Mouse (Mus musculus): ENCODE data around the gene Gm21983. TPM values are rescaled to one million over a fixed set of nuclear protein-coding genes. Genes with fewer than 3 reads are reported as not detected.

Gm21983 gene
- total and polyA plus RNA-seq, 3 experiments = 0.22 TPM; not detected in 2

DNA sequence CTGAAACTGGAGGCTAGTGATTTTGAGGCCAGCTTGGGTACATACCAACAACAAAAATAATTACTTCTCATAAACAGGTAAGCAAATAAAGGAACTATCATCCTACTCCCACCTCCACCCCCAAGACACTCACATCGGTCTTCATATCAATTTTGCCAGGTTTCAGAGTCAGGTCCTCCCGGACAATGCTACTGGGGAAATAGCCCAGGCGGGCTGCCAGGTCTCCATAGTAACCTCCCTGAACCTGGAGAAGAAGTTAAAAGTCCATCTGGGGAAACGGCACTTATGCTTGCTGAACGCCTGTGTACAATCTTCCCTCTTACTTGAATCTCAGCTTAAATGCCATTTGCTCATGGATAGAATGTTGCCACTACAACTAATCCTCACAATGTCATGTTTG lies 850 bp downstream of the Gm21983 start:
- Histone ChIP-seq H3K79me2 (ENCODE audit: control insufficient read depth, insufficient read depth, low read length, poor library complexity) (no peaks in the 10 kb centered on the region; the same call in 1 of the 2 replicates), H3K36me3 (ENCODE audit: control insufficient read depth in 1 of 2, insufficient read depth in 2 of 2, low read length in 2 of 2) (peaks cover 0 to 6% of the 10 kb centered on the region in 2 experiments; a peak in 2 of 4 replicates), H3K9ac (ENCODE audit: control insufficient read depth, low read depth, low read length, poor library complexity, severe bottlenecking) (no peak overlapping the region), H3K27me3 (ENCODE audit: control insufficient read depth in 1 of 2, insufficient read depth in 2 of 2, low read length in 2 of 2) (no peaks in the 10 kb centered on the region), H3K4me1 (ENCODE audit: control insufficient read depth in 1 of 2, insufficient read depth in 2 of 2, low read length in 2 of 2) (peaks cover 0 to 12% of the 10 kb centered on the region in 2 experiments; a peak in 3 of 4 replicates), H3K9me3 (replicated peaks; ENCODE audit: insufficient read depth, low read length) (no peaks in the 10 kb centered on the region), H3K4me3 (ENCODE audit: control insufficient read depth in 1 of 2, insufficient read depth in 1 of 2, low read depth in 2 of 2, low read length in 2 of 2) (no peak overlapping the region), H3K27ac (ENCODE audit: control insufficient read depth, low read depth, low read length) (no peak overlapping the region)
- peak; percentile 27 for DNase-seq (ENCODE audit: low read depth, low spot score)
- TF ChIP-seq GATA1 (IDR thresholded peaks at IDR 0.05; ENCODE audit: low read depth, low read length) (no peak), MEF2A (IDR thresholded peaks at IDR 0.05; ENCODE audit: extremely low read depth, insufficient replicate concordance, low read depth, low read length, poor library complexity, severe bottlenecking) (no peak), POLR2AphosphoS2 (IDR thresholded peaks at IDR 0.05; ENCODE audit: low read length) (no peak), CHD2 (IDR thresholded peaks at IDR 0.05; ENCODE audit: low read length) (no peak), NELFE (IDR thresholded peaks at IDR 0.05; ENCODE audit: low read depth, low read length) (no peak), MAFK (IDR thresholded peaks at IDR 0.05; ENCODE audit: borderline replicate concordance, low read depth, low read length) (no peak)

GRCm38 (mm10) chr7:27179217-27179918 lies 1.5 kb downstream of the Gm21983 start:
- peaks cover 0 to 12% of the 10 kb centered on the region in 2 experiments; a peak in 3 of 4 replicates for H3K4me1 ChIP-seq (ENCODE audit: control insufficient read depth in 1 of 2, insufficient read depth in 2 of 2, low read length in 2 of 2)
- DNase-seq (ENCODE audit: low read depth, low spot score) = peak; percentile 29

GRCm38 (mm10) chr7:27178324-27179216 lies 2.3 kb downstream of the Gm21983 start, which contains the start of gene Rab4b:
TSS of gene Rab4b (minus strand) at chr7:27178896.
- Histone ChIP-seq H3K9ac (ENCODE audit: control insufficient read depth, low read depth, low read length, poor library complexity, severe bottlenecking) (peak within 1 kb of the TSS; percentile 65), H3K4me3 (ENCODE audit: control insufficient read depth in 1 of 2, insufficient read depth in 1 of 2, low read depth in 2 of 2, low read length in 2 of 2) (peak within 1 kb of the TSS; percentile 73 to 98), H3K27me3 (ENCODE audit: control insufficient read depth in 1 of 2, insufficient read depth in 2 of 2, low read length in 2 of 2) (no peaks in the 10 kb centered on the region), H3K27ac (ENCODE audit: control insufficient read depth, low read depth, low read length) (peak within 1 kb of the TSS; percentile 47), H3K36me3 (ENCODE audit: control insufficient read depth in 1 of 2, insufficient read depth in 2 of 2, low read length in 2 of 2) (peaks cover 0 to 6% of the 10 kb centered on the region in 2 experiments; a peak in 2 of 4 replicates), H3K4me1 (ENCODE audit: control insufficient read depth in 1 of 2, insufficient read depth in 2 of 2, low read length in 2 of 2) (peaks cover 0 to 12% of the 10 kb centered on the region in 2 experiments; a peak in 3 of 4 replicates), H3K9me3 (replicated peaks; ENCODE audit: insufficient read depth, low read length) (no peaks in the 10 kb centered on the region), H3K79me2 (ENCODE audit: control insufficient read depth, insufficient read depth, low read length, poor library complexity) (no peaks in the 10 kb centered on the region; the same call in 1 of the 2 replicates)
- DNase-seq (ENCODE audit: low read depth, low spot score) = peak; percentile 100
- TF ChIP-seq ZKSCAN1 (IDR thresholded peaks at IDR 0.05; ENCODE audit: low read depth, low read length) (no peak), POLR2A (IDR thresholded peaks at IDR 0.05; ENCODE audit: control insufficient read depth in 1 of 2, insufficient read depth in 1 of 2, low read depth in 1 of 2, low read length in 2 of 2, poor library complexity in 1 of 2) (peak in 1 of 2 experiments; percentile 62; a peak in 1 of 4 replicates), UBTF (IDR thresholded peaks at IDR 0.05; ENCODE audit: borderline replicate concordance, insufficient read depth, low read depth, low read length) (no peak), USF1 (IDR thresholded peaks at IDR 0.05; ENCODE audit: low read depth, low read length) (peak; percentile 71), MEF2A (IDR thresholded peaks at IDR 0.05; ENCODE audit: extremely low read depth, insufficient replicate concordance, low read depth, low read length, poor library complexity, severe bottlenecking) (no peak), ZMIZ1 (IDR thresholded peaks at IDR 0.05; ENCODE audit: low read depth, low read length) (peak; percentile 55; the same call in 1 of the 2 replicates), JUND (IDR thresholded peaks at IDR 0.05; ENCODE audit: low read depth, low read length) (no peak), SMC3 (IDR thresholded peaks at IDR 0.05; ENCODE audit: low read depth, low read length) (no peak), TAL1 (IDR thresholded peaks at IDR 0.05; ENCODE audit: low read length) (no peak), POLR2AphosphoS5 (IDR thresholded peaks at IDR 0.05; ENCODE audit: borderline replicate concordance, low read depth, low read length) (no peak), MXI1 (IDR thresholded peaks at IDR 0.05; ENCODE audit: low read depth, low read length) (peak; percentile 49; the same call in 1 of the 2 replicates), HCFC1 (IDR thresholded peaks at IDR 0.05; ENCODE audit: low read depth, low read length) (peak; percentile 80), NELFE (IDR thresholded peaks at IDR 0.05; ENCODE audit: low read depth, low read length) (peak; percentile 34), USF2 (IDR thresholded peaks at IDR 0.05; ENCODE audit: borderline replicate concordance in 1 of 2, insufficient read depth in 1 of 2, low read depth in 1 of 2, low read length in 2 of 2) (no peak), ELF1 (IDR thresholded peaks at IDR 0.05; ENCODE audit: low read depth, low read length) (peak; percentile 93), POLR2AphosphoS2 (IDR thresholded peaks at IDR 0.05; ENCODE audit: low read length) (no peak)

More at GRCm38 (mm10) chr7:27179217-27179918, 1.5 kb downstream of the Gm21983 start:
- Histone ChIP-seq H3K9me3 (replicated peaks; ENCODE audit: insufficient read depth, low read length) (no peaks in the 10 kb centered on the region), H3K27me3 (ENCODE audit: control insufficient read depth in 1 of 2, insufficient read depth in 2 of 2, low read length in 2 of 2) (no peaks in the 10 kb centered on the region), H3K9ac (ENCODE audit: control insufficient read depth, low read depth, low read length, poor library complexity, severe bottlenecking) (peak overlapping the region; percentile 30), H3K4me3 (ENCODE audit: control insufficient read depth in 1 of 2, insufficient read depth in 1 of 2, low read depth in 2 of 2, low read length in 2 of 2) (peak overlapping the region; percentile 42 to 84), H3K36me3 (ENCODE audit: control insufficient read depth in 1 of 2, insufficient read depth in 2 of 2, low read length in 2 of 2) (peaks cover 0 to 6% of the 10 kb centered on the region in 2 experiments; a peak in 2 of 4 replicates), H3K27ac (ENCODE audit: control insufficient read depth, low read depth, low read length) (peak overlapping the region; percentile 23), H3K79me2 (ENCODE audit: control insufficient read depth, insufficient read depth, low read length, poor library complexity) (no peaks in the 10 kb centered on the region; the same call in 1 of the 2 replicates)
- TF ChIP-seq E2F4 (IDR thresholded peaks at IDR 0.05; ENCODE audit: borderline replicate concordance, low read depth, low read length) = no peak
- no peak for TF ChIP-seq TBP (IDR thresholded peaks at IDR 0.05; ENCODE audit: low read depth, low read length)
- TF ChIP-seq NELFE (IDR thresholded peaks at IDR 0.05; ENCODE audit: low read depth, low read length) = peak; percentile 56; the same call in 1 of the 2 replicates
- TF ChIP-seq MAX (IDR thresholded peaks at IDR 0.05; ENCODE audit: low read length) = no peak
